Mouse (Mus musculus): ENCODE measurements around the gene Gfm2.

- TF ChIP-seq POLR2A (IDR thresholded peaks at IDR 0.05; ENCODE audit: extremely low read depth, insufficient read depth, low read length) (no peak), CTCF (IDR thresholded peaks at IDR 0.05; ENCODE audit: low read depth, low read length) (no peak)
Observed at GRCm38 (mm10) chr13:97214583-97215268, 77.0 kb downstream of the Gfm2 start.

Data from liver, adult 2 months (tissue).